Mouse (Mus musculus) olfactory bulb, adult 2 months (tissue): ENCODE results near the gene Zfp523.

Experiments used
- CTCF ChIP-seq: fragments of 200-500 bp; IDR thresholded peaks from 2 replicates; pipeline ENCODE4 v1.5.1; 2012; ENCODE audit warnings: low read depth, mild to moderate bottlenecking, low read length, moderate library complexity; ENCODE audit not compliant: insufficient read depth
- POLR2A ChIP-seq: fragments of 200-500 bp; IDR thresholded peaks from 2 replicates; pipeline ENCODE4 v1.6.1; 2012; ENCODE audit warnings: mild to moderate bottlenecking, low read depth, low read length, moderate library complexity; ENCODE audit not compliant: insufficient read depth

- TF ChIP-seq CTCF (no peak), POLR2A (no peak)
These were observed 3.4 kb downstream of the Zfp523 start for GRCm38 (mm10) chr17:28180331-28180730.
